Mouse (Mus musculus) olfactory bulb, adult 2 months (tissue): ENCODE data around the gene Cyp27a1.

ENCODE experiments used
- CTCF ChIP-seq: fragments of 200-500 bp; IDR thresholded peaks from 2 replicates; pipeline ENCODE4 v1.5.1; 2012; ENCODE audit warnings: low read depth, mild to moderate bottlenecking, low read length, moderate library complexity; ENCODE audit not compliant: insufficient read depth
- POLR2A ChIP-seq: fragments of 200-500 bp; IDR thresholded peaks from 2 replicates; pipeline ENCODE4 v1.6.1; 2012; ENCODE audit warnings: mild to moderate bottlenecking, low read depth, low read length, moderate library complexity; ENCODE audit not compliant: insufficient read depth

DNA sequence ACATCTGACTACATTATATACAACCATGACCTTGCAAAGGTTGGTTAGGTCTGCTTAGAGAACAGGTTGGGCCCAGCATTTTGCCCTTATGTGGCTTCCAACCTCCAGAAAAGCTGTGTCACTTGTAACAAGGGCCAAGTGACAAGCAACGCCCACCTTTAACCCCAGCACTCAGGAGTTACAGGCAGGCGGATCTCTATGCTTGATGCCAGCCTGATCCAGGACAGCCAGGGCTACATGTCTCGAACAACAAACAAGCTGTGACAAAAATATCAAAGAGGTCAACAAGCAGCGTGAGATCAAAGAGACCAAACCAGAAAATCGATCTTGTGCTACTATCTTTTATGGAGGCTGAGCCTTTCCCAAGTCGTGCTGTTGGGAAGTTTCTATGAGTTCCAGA, 8.3 kb downstream of the Cyp27a1 start:
- TF ChIP-seq CTCF (no peak), POLR2A (no peak)
